In genomic region chr4:44104195-44104917, GRCm38 (mm10) we compare ENCODE assay signal across 13 mouse cellular contexts. TPM values are rescaled to one million over a fixed set of nuclear protein-coding genes. Genes with fewer than 3 reads are reported as not detected.
DNase-seq lines count a peak whose midpoint lies in the region; ATAC-seq lines count a peak whose summit lies in the region.
"Had no signal": no experiment of that assay in that cellular context is flagged by ENCODE, and none has a peak within 500 bp of the region (broad histone marks: within the 10 kb centered on the region; RNA-seq: fewer than 3 reads in every experiment).

No protein-coding gene starts in this region.

- no peak for ATAC-seq in hindbrain, embryonic 11.5 days (ENCODE audit: low FRiP score)
- no peak for ATAC-seq in embryonic facial prominence, embryonic 11.5 days (replicated peaks; ENCODE audit: insufficient number of reproducible peaks, low FRiP score, low TSS enrichment, low read depth)
- ATAC-seq in heart, embryonic 16.5 days (replicated peaks; ENCODE audit: extremely low read depth, insufficient read depth, low FRiP score), result no peak; the same call in 1 of the 2 replicates
- no peak for ATAC-seq in limb, embryonic 12.5 days (ENCODE audit: insufficient number of reproducible peaks, insufficient read depth, low FRiP score, low TSS enrichment, low read depth)
- ATAC-seq: hindbrain, postnatal 0 days; midbrain, embryonic 16.5 days had no signal

- 53% methylated on average over 8 of the region's 8 CpGs for WGBS in hindbrain, embryonic 10.5 days
- WGBS in hindbrain, embryonic 11.5 days, result 62% methylated on average over 8 of the region's 8 CpGs
- 32% methylated on average over 8 of the region's 8 CpGs for WGBS in embryonic facial prominence, embryonic 11.5 days
- WGBS in heart, embryonic 16.5 days, result 36% methylated on average over 8 of the region's 8 CpGs
- WGBS in limb, embryonic 12.5 days, result 10% methylated on average over 8 of the region's 8 CpGs

- H3K4me1 ChIP-seq in hindbrain, embryonic 10.5 days (replicated peaks), result peaks cover 39% of the 10 kb centered on the region
- H3K4me1 ChIP-seq in hindbrain, embryonic 11.5 days (replicated peaks; ENCODE audit: control insufficient read depth, insufficient read depth, low read length), result no peaks in the 10 kb centered on the region; the same call in 1 of the 2 replicates
- H3K4me1 ChIP-seq in embryonic facial prominence, embryonic 11.5 days (ENCODE audit: control insufficient read depth, insufficient read depth, low read length), result no peaks in the 10 kb centered on the region; the same call in 1 of the 2 replicates
- H3K4me1 ChIP-seq in heart, embryonic 16.5 days (ENCODE audit: control insufficient read depth, insufficient read depth, low read length), result peaks cover 33% of the 10 kb centered on the region
- peaks cover 34% of the 10 kb centered on the region for H3K4me1 ChIP-seq in limb, embryonic 12.5 days (replicated peaks)

- no peaks in the 10 kb centered on the region; the same call in 1 of the 2 replicates for H3K27me3 ChIP-seq in hindbrain, embryonic 10.5 days (ENCODE audit: insufficient read depth, poor library complexity, severe bottlenecking)
- no peaks in the 10 kb centered on the region for H3K27me3 ChIP-seq in hindbrain, embryonic 11.5 days (ENCODE audit: control insufficient read depth, insufficient read depth, low read length)
- H3K27me3 ChIP-seq in embryonic facial prominence, embryonic 11.5 days (ENCODE audit: control insufficient read depth, insufficient read depth, low read length), result no peaks in the 10 kb centered on the region
- H3K27me3 ChIP-seq in heart, embryonic 16.5 days (ENCODE audit: control insufficient read depth, insufficient read depth, low read length), result no peaks in the 10 kb centered on the region
- no peaks in the 10 kb centered on the region for H3K27me3 ChIP-seq in limb, embryonic 12.5 days

- H3K36me3 ChIP-seq in hindbrain, embryonic 10.5 days, result no peaks in the 10 kb centered on the region
- H3K36me3 ChIP-seq in hindbrain, embryonic 11.5 days (ENCODE audit: control insufficient read depth, insufficient read depth, low read length), result no peaks in the 10 kb centered on the region
- no peaks in the 10 kb centered on the region for H3K36me3 ChIP-seq in embryonic facial prominence, embryonic 11.5 days (replicated peaks; ENCODE audit: control insufficient read depth, insufficient read depth, low read depth, low read length)
- no peaks in the 10 kb centered on the region for H3K36me3 ChIP-seq in heart, embryonic 16.5 days (ENCODE audit: control insufficient read depth, insufficient read depth)
- H3K36me3 ChIP-seq in limb, embryonic 12.5 days, result no peaks in the 10 kb centered on the region

- no peak overlapping the region for H3K4me3 ChIP-seq in hindbrain, embryonic 10.5 days
- H3K4me3 ChIP-seq in hindbrain, embryonic 11.5 days (ENCODE audit: low read depth, low read length), result no peak overlapping the region
- no peak overlapping the region for H3K4me3 ChIP-seq in embryonic facial prominence, embryonic 11.5 days (ENCODE audit: low read depth, low read length)
- H3K4me3 ChIP-seq in heart, embryonic 16.5 days (ENCODE audit: low read length), result no peak overlapping the region
- no peak overlapping the region for H3K4me3 ChIP-seq in limb, embryonic 12.5 days (replicated peaks)

- no peaks in the 10 kb centered on the region for H3K9me3 ChIP-seq in hindbrain, embryonic 10.5 days
- H3K9me3 ChIP-seq in hindbrain, embryonic 11.5 days (ENCODE audit: control insufficient read depth, low read length), result no peaks in the 10 kb centered on the region
- H3K9me3 ChIP-seq in embryonic facial prominence, embryonic 11.5 days (replicated peaks; ENCODE audit: control insufficient read depth, low read length), result no peaks in the 10 kb centered on the region
- H3K9me3 ChIP-seq in heart, embryonic 16.5 days (replicated peaks; ENCODE audit: control insufficient read depth, low read length), result no peaks in the 10 kb centered on the region
- no peaks in the 10 kb centered on the region for H3K9me3 ChIP-seq in limb, embryonic 12.5 days

- H3K9ac ChIP-seq in hindbrain, embryonic 11.5 days (ENCODE audit: low read depth, low read length), result no peak overlapping the region
- no peak overlapping the region for H3K9ac ChIP-seq in embryonic facial prominence, embryonic 11.5 days (replicated peaks; ENCODE audit: low read length)
- peak overlapping the region; percentile 15; the same call in 1 of the 2 replicates for H3K9ac ChIP-seq in heart, embryonic 16.5 days (ENCODE audit: low read length)
- no peak overlapping the region for H3K9ac ChIP-seq in limb, embryonic 12.5 days (replicated peaks)

- peak overlapping the region; percentile 45 for H3K27ac ChIP-seq in hindbrain, embryonic 10.5 days
- no peak overlapping the region for H3K27ac ChIP-seq in hindbrain, embryonic 11.5 days (ENCODE audit: low read depth, low read length)
- H3K27ac ChIP-seq in embryonic facial prominence, embryonic 11.5 days (replicated peaks; ENCODE audit: low read depth, low read length), result no peak overlapping the region
- H3K27ac ChIP-seq in heart, embryonic 16.5 days (ENCODE audit: low read length), result peak overlapping the region; percentile 50
- H3K27ac ChIP-seq in limb, embryonic 12.5 days, result peak overlapping the region; percentile 20; the same call in 1 of the 2 replicates
- H3K27ac ChIP-seq: hindbrain, postnatal 0 days had no signal

- H3K4me2 ChIP-seq in hindbrain, embryonic 11.5 days (replicated peaks; ENCODE audit: low read depth, low read length), result no peak overlapping the region
- no peak overlapping the region for H3K4me2 ChIP-seq in embryonic facial prominence, embryonic 11.5 days (ENCODE audit: low read depth, low read length)
- H3K4me2 ChIP-seq in heart, embryonic 16.5 days (ENCODE audit: low read depth, low read length), result no peak overlapping the region
- no peak overlapping the region for H3K4me2 ChIP-seq in limb, embryonic 12.5 days
- H3K4me2 ChIP-seq: liver, embryonic 11.5 days had no signal

- DNase-seq in hindbrain, embryonic 10.5 days (ENCODE audit: low spot score), result no peak
- DNase-seq in hindbrain, embryonic 11.5 days (ENCODE audit: low spot score), result no peak
- peak; percentile 23 for DNase-seq in embryonic facial prominence, embryonic 11.5 days (ENCODE audit: low spot score)
- no peak for DNase-seq in urinary bladder, postnatal 10 days (ENCODE audit: low spot score)
- no peak for DNase-seq in layer of hippocampus, adult 9-11 months
- no peak for DNase-seq in left cerebral cortex, adult 9 months (ENCODE audit: low spot score in 2 of 2)
- DNase-seq: adrenal gland, postnatal 10 days; cerebellum, adult 18-20 months had no signal

RNA-seq across cellular contexts. Expression of gene Gne, which starts 20.4 kb away (rescaled TPM):
- polyA plus RNA-seq in hindbrain, embryonic 10.5 days (2016; fragmentation: Nextera tagmentation; extraction: Ambion mirVana), result 20.0 and 20.1 TPM in 2 replicates
- polyA plus RNA-seq in hindbrain, embryonic 11.5 days (2014; fragmentation: Nextera tagmentation; extraction: Ambion mirVana), result 23.1 and 24.2 TPM in 2 replicates
- 20.3 TPM in 2 replicates for polyA plus RNA-seq in embryonic facial prominence, embryonic 11.5 days (2014; fragmentation: Nextera tagmentation; extraction: Ambion mirVana)
- polyA plus RNA-seq in heart, embryonic 16.5 days (2015; fragmentation: Nextera tagmentation; extraction: Ambion mirVana), result 38.3 and 40.8 TPM in 2 replicates
- polyA plus RNA-seq in limb, embryonic 12.5 days (2016; fragmentation: Nextera tagmentation; extraction: Ambion mirVana), result 20.5 and 20.7 TPM in 2 replicates

Comparison
In these comparisons a context has a peak if more than half of its experiments do, and no peak if none do; other contexts are left out.
1. H3K27ac ChIP-seq: peak in hindbrain, embryonic 10.5 days (single experiment), heart, embryonic 16.5 days (single experiment) and limb, embryonic 12.5 days (single experiment); none in hindbrain, embryonic 11.5 days (single experiment) and embryonic facial prominence, embryonic 11.5 days (single experiment).